Mouse (Mus musculus): ENCODE results near the gene Tars2. TPM values are rescaled to one million over a fixed set of nuclear protein-coding genes. Genes with fewer than 3 reads are reported as not detected.

Tars2 gene
- polyA plus RNA-seq, 1 experiment from 2014 or later: 58.9 TPM

DNA sequence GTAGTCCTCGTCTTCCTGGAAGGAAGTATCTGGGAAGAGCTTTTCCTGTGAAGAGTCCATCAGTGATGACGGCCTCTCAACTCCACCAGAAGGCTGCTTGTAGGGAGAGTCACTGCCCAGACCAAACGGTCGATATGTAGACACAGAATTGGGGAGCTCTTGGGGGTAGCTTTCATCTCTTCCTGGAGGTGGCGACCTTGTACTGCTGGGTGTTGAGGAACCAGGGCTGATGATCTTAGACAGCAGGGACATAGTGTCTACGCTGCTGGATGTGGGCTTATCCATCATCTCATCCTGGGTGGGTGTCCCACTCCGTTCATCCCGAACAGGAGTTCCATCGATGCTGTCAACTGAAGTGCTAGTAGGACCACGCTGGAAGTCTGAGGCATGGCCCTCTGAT, 5.5 kb upstream of the Tars2 start:
- 91% methylated on average over 10 of the region's 10 CpGs for WGBS
- Histone ChIP-seq H3K9me3 (ENCODE audit: control insufficient read depth, low read length) (no peaks in the 10 kb centered on the region), H3K27ac (ENCODE audit: low read length) (no peak overlapping the region), H3K4me1 (ENCODE audit: control insufficient read depth, insufficient read depth, low read length) (no peaks in the 10 kb centered on the region), H3K4me3 (ENCODE audit: low read length) (no peak overlapping the region), H3K9ac (ENCODE audit: low read depth, low read length) (no peak overlapping the region), H3K4me2 (ENCODE audit: low read depth, low read length) (no peak overlapping the region), H3K27me3 (replicated peaks; ENCODE audit: control insufficient read depth, insufficient read depth, low read length) (no peaks in the 10 kb centered on the region), H3K36me3 (ENCODE audit: control insufficient read depth, insufficient read depth, low read length) (peaks cover 24% of the 10 kb centered on the region)
- no peak for ATAC-seq

GRCm38 (mm10) chr3:95763811-95764210, 3.8 kb upstream of the Tars2 start:
- Histone ChIP-seq H3K9me3 (ENCODE audit: control insufficient read depth, low read length) (no peaks in the 10 kb centered on the region), H3K4me3 (ENCODE audit: low read length) (no peak overlapping the region), H3K27ac (ENCODE audit: low read length) (no peak overlapping the region), H3K4me1 (ENCODE audit: control insufficient read depth, insufficient read depth, low read length) (no peaks in the 10 kb centered on the region), H3K4me2 (ENCODE audit: low read depth, low read length) (no peak overlapping the region), H3K27me3 (replicated peaks; ENCODE audit: control insufficient read depth, insufficient read depth, low read length) (no peaks in the 10 kb centered on the region), H3K9ac (ENCODE audit: low read depth, low read length) (no peak overlapping the region), H3K36me3 (ENCODE audit: control insufficient read depth, insufficient read depth, low read length) (peaks cover 21% of the 10 kb centered on the region)
- 74% methylated on average over 10 of the region's 10 CpGs for WGBS
- ATAC-seq: no peak

DNA sequence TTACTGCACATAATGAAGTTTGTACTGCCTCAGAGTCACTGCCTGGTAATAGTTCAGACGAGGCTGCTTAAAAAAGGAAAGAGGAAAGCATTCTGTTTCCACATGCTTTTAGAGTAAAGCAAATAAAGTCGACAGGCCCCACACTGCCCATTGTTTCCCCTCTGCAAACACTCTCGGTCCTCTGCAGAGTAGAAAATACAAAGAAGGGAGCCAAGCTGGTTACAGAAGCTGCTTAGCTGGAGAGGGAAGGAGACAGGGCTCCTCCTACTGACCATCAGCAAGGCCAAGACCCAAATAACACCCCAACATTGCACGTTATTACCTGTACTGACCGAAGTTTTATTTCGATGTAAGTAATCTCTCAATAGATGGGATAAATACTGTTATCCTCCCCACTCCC, 3.0 kb upstream of the Tars2 start:
- no peak for ATAC-seq
- no peak overlapping the region for H3K27ac ChIP-seq (ENCODE audit: low read length)

GRCm38 (mm10) chr3:95761771-95762170, 1.8 kb upstream of the Tars2 start:
- H3K9ac ChIP-seq (ENCODE audit: low read depth, low read length): no peak overlapping the region
- no peak overlapping the region for H3K27ac ChIP-seq (ENCODE audit: low read length)
- no peak overlapping the region for H3K4me2 ChIP-seq (ENCODE audit: low read depth, low read length)
- 82% methylated on average over 4 of the region's 4 CpGs for WGBS
- H3K36me3 ChIP-seq (ENCODE audit: control insufficient read depth, insufficient read depth, low read length): peaks cover 21% of the 10 kb centered on the region
- H3K27me3 ChIP-seq (replicated peaks; ENCODE audit: control insufficient read depth, insufficient read depth, low read length): no peaks in the 10 kb centered on the region
- no peak overlapping the region for H3K4me3 ChIP-seq (ENCODE audit: low read length)
- no peaks in the 10 kb centered on the region; the same call in 1 of the 2 replicates for H3K4me1 ChIP-seq (ENCODE audit: control insufficient read depth, insufficient read depth, low read length)
- H3K9me3 ChIP-seq (ENCODE audit: control insufficient read depth, low read length): no peaks in the 10 kb centered on the region
- no peak for ATAC-seq

More for the DNA sequence above, 3.0 kb upstream of the Tars2 start:
- Histone ChIP-seq H3K9ac (ENCODE audit: low read depth, low read length) (no peak overlapping the region), H3K4me1 (ENCODE audit: control insufficient read depth, insufficient read depth, low read length) (no peaks in the 10 kb centered on the region; the same call in 1 of the 2 replicates), H3K36me3 (ENCODE audit: control insufficient read depth, insufficient read depth, low read length) (peaks cover 21% of the 10 kb centered on the region), H3K4me2 (ENCODE audit: low read depth, low read length) (no peak overlapping the region), H3K4me3 (ENCODE audit: low read length) (no peak overlapping the region), H3K27me3 (replicated peaks; ENCODE audit: control insufficient read depth, insufficient read depth, low read length) (no peaks in the 10 kb centered on the region), H3K9me3 (ENCODE audit: control insufficient read depth, low read length) (no peaks in the 10 kb centered on the region)
- 50% methylated on average over 6 of the region's 6 CpGs for WGBS

DNA sequence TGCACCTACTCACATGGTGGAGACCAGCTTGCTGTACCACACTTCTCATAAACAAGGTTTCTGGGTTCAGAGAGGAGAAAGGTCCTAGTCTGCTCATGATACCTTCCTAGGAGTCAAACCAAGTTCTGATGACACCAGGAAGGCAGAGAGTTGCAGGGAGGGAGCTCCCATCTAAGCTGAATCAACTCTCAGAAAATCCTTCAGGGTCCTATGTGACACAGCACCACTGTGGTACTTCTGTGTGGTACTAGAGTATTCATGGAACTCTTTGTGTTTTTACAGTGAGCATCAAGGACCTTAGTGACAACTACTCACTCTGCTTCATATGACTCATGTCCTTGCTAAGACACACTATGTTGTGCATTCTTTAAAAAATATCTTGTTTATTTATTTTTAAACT, 650 bp upstream of the Tars2 start:
- H3K9ac ChIP-seq (ENCODE audit: low read depth, low read length): no peak overlapping the region
- H3K27me3 ChIP-seq (replicated peaks; ENCODE audit: control insufficient read depth, insufficient read depth, low read length): no peaks in the 10 kb centered on the region
- no peak overlapping the region for H3K4me2 ChIP-seq (ENCODE audit: low read depth, low read length)
- H3K9me3 ChIP-seq (ENCODE audit: control insufficient read depth, low read length): no peaks in the 10 kb centered on the region
- H3K36me3 ChIP-seq (ENCODE audit: control insufficient read depth, insufficient read depth, low read length): peaks cover 16% of the 10 kb centered on the region
- H3K27ac ChIP-seq (ENCODE audit: low read length): no peak overlapping the region
- ATAC-seq: no peak
- no peak overlapping the region for H3K4me3 ChIP-seq (ENCODE audit: low read length)
- no peaks in the 10 kb centered on the region; the same call in 1 of the 2 replicates for H3K4me1 ChIP-seq (ENCODE audit: control insufficient read depth, insufficient read depth, low read length)

DNA sequence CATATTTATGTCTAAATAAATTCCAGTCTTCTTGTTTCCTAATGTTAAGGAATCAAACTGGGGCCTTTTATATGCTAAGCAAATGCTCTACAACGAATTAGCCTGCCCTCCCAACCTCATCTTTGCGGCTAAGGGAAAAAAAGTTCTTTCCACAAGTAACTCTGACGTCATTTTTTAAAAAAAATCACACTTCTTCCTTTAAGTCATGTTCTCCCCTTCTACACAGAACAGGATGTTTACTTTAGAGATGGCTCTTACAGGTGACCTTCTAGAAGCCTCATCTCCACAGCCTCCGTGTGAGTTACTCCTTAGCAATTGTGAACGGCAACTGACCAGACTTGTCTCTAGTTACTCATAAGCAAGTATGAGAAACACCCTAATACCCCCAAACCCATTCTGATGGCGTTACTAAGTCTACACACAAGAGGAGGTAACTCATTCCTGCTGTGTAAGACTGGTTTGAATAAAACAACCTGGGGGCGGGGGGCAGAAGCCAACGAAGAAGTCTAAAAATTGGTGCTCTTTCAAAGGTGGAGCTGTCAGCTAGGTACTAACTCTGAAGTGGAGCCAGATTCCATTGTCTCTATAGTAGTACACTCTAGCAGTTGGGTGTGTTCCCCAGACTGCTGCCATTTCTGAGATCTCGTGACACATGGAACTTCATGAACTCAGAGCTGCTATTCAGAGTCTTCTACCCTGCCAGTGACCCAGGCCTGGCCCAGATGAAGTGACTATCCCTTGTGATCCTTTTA, 1.4 kb downstream of the Tars2 start:
- 0 out of 2 replicates have a peak, but pooled peaks cover 1% of the 10 kb centered on the region for H3K36me3 ChIP-seq (ENCODE audit: control insufficient read depth, insufficient read depth, low read length)
- no peak overlapping the region for H3K4me2 ChIP-seq (ENCODE audit: low read depth, low read length)
- WGBS: 46% methylated on average over 9 of the region's 9 CpGs
- no peak overlapping the region for H3K4me3 ChIP-seq (ENCODE audit: low read length)
- H3K9ac ChIP-seq (ENCODE audit: low read depth, low read length): no peak overlapping the region
- H3K27me3 ChIP-seq (replicated peaks; ENCODE audit: control insufficient read depth, insufficient read depth, low read length): no peaks in the 10 kb centered on the region
- no peaks in the 10 kb centered on the region; the same call in 1 of the 2 replicates for H3K4me1 ChIP-seq (ENCODE audit: control insufficient read depth, insufficient read depth, low read length)
- no peak for ATAC-seq
- no peak overlapping the region for H3K27ac ChIP-seq (ENCODE audit: low read length)
- no peaks in the 10 kb centered on the region for H3K9me3 ChIP-seq (ENCODE audit: control insufficient read depth, low read length)

- Histone ChIP-seq H3K4me3 (ENCODE audit: low read length) (no peak overlapping the region), H3K9ac (ENCODE audit: low read depth, low read length) (no peak overlapping the region), H3K4me2 (ENCODE audit: low read depth, low read length) (no peak overlapping the region), H3K9me3 (ENCODE audit: control insufficient read depth, low read length) (no peaks in the 10 kb centered on the region), H3K36me3 (ENCODE audit: control insufficient read depth, insufficient read depth, low read length) (no peaks in the 10 kb centered on the region; the same call in 1 of the 2 replicates), H3K4me1 (ENCODE audit: control insufficient read depth, insufficient read depth, low read length) (no peaks in the 10 kb centered on the region; the same call in 1 of the 2 replicates), H3K27me3 (replicated peaks; ENCODE audit: control insufficient read depth, insufficient read depth, low read length) (no peaks in the 10 kb centered on the region), H3K27ac (ENCODE audit: low read length) (no peak overlapping the region)
- ATAC-seq: no peak
- WGBS: 90% methylated on average over 2 of the region's 2 CpGs
Observed at GRCm38 (mm10) chr3:95756808-95757207, 3.2 kb downstream of the Tars2 start.

DNA sequence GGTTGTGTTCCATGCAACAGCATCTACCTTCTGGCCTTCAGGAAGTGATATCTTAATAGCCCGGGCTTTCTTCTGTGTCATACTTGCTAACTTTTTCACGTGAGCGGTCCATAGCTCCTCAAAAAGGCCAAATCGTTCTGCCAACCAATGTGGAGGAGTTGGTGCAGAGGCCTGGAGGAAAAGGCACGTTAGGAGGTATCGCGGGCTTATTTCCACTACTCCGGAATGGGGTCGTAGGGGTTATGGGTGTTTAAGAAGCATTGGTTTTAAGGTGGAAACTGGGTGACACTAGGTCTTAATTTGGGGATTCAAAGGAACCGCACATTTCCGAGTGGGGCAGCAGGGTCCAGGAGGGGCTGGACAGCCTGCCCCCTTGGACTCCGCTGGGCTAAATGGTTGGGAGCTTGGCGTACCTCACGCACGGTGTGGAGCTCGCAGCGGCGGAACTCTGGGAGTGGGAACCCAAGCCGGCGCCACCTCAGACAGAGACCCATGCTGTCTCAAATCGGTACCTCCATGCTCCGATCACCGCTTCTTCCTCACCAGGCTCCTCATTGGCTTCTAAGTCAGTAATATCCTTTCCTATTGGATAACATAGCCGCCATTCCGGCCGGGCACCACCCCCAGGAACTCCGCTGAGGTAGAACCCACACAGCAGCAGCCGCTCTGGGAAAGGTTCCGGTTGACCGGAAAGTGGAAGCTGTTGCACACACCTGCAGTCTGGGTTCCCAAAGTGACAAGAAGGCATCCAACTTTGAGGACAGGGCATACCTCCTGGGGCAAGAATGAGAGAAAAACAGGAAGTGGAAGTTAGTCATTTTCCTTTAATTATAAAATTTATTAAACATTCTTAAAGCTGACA, 5.4 kb downstream of the Tars2 start:
- peak; percentile 99 for ATAC-seq
- Histone ChIP-seq H3K27ac (ENCODE audit: low read length) (0 out of 2 replicates have a peak overlapping the region, but pooled peaks have one; percentile 37), H3K4me1 (ENCODE audit: control insufficient read depth, insufficient read depth, low read length) (no peaks in the 10 kb centered on the region; the same call in 1 of the 2 replicates), H3K4me3 (ENCODE audit: low read length) (peak overlapping the region; percentile 98), H3K9me3 (ENCODE audit: control insufficient read depth, low read length) (no peaks in the 10 kb centered on the region), H3K9ac (ENCODE audit: low read depth, low read length) (peak overlapping the region; percentile 89), H3K4me2 (ENCODE audit: low read depth, low read length) (peak overlapping the region; percentile 67), H3K36me3 (ENCODE audit: control insufficient read depth, insufficient read depth, low read length) (peaks cover 7% of the 10 kb centered on the region), H3K27me3 (replicated peaks; ENCODE audit: control insufficient read depth, insufficient read depth, low read length) (no peaks in the 10 kb centered on the region)
- under 1% methylated on average over 30 of the region's 30 CpGs for WGBS

- H3K4me1 ChIP-seq (ENCODE audit: control insufficient read depth, insufficient read depth, low read length): no peaks in the 10 kb centered on the region
- no peak overlapping the region for H3K4me2 ChIP-seq (ENCODE audit: low read depth, low read length)
- no peak overlapping the region for H3K4me3 ChIP-seq (ENCODE audit: low read length)
- H3K9ac ChIP-seq (ENCODE audit: low read depth, low read length): no peak overlapping the region
- H3K9me3 ChIP-seq (ENCODE audit: control insufficient read depth, low read length): no peaks in the 10 kb centered on the region
- WGBS: 81% methylated on average over 3 of the region's 3 CpGs
- no peaks in the 10 kb centered on the region for H3K27me3 ChIP-seq (replicated peaks; ENCODE audit: control insufficient read depth, insufficient read depth, low read length)
- H3K27ac ChIP-seq (ENCODE audit: low read length): no peak overlapping the region
- no peak for ATAC-seq
- H3K36me3 ChIP-seq (ENCODE audit: control insufficient read depth, insufficient read depth, low read length): peaks cover 12% of the 10 kb centered on the region
Observed at GRCm38 (mm10) chr3:95752935-95753334, 7.1 kb downstream of the Tars2 start.
